Mouse (Mus musculus) kidney, postnatal 10 days (tissue): ENCODE measurements around the gene Borcs7.

Source experiments
- DNase-seq: peaks from one replicate; pipeline ENCODE4 v3.0.0; 2021; ENCODE audit warnings: mixed read lengths

Borcs7 gene

DNA sequence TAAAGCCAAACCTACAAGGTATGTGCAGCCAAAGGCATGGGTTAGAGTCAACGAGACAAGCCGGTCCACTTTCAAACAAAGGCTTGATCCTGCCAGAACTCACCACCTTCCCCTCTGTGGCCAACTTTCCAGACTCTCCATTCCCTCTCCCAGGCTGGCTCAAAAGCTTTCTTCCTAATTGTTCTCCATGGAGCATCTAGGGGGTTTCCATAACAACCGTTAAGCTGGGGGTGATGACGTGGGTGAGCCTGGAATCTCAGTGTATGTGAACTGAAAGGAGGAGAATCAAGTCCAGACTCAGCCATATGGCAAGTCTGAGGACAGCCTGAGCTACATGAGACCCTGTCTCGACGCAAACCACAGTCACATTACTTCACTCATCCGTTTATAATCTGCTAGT is 24.2 kb upstream of the Borcs7 start:
- DNase-seq: no peak

- no peak for DNase-seq
These were observed 22.4 kb upstream of the Borcs7 start for GRCm38 (mm10) chr19:46667300-46667699.

- no peak for DNase-seq
These were observed 21.4 kb upstream of the Borcs7 start for GRCm38 (mm10) chr19:46668263-46668662.

DNA sequence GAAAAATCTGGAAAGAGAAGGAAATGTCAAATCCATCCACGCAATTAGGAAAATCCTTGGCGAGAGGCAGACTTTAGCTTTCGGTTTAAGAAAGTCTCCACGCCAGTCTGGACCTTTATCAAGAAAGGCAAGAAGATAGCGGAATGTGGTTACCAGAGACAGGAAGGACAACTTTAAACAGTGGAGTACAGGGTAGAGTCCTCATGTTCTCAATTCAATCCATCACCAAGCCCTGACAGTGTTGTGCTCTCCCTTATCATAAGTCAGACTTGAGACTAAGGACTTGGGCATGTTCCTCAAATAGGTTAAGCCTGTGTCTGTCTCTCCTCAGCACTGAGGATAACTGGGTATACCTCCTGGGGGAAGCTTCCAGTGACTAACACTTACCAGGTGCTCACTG is 19.9 kb upstream of the Borcs7 start:
- no peak for DNase-seq

GRCm38 (mm10) chr19:46670691-46671090 is 19.0 kb upstream of the Borcs7 start:
- peak; percentile 81 for DNase-seq

GRCm38 (mm10) chr19:46672766-46673418 is 16.8 kb upstream of the Borcs7 start, which contains the start of gene Cyp17a1:
Gene Cyp17a1 (minus strand): TSS chr19:46673172.
- no peak for DNase-seq

DNA sequence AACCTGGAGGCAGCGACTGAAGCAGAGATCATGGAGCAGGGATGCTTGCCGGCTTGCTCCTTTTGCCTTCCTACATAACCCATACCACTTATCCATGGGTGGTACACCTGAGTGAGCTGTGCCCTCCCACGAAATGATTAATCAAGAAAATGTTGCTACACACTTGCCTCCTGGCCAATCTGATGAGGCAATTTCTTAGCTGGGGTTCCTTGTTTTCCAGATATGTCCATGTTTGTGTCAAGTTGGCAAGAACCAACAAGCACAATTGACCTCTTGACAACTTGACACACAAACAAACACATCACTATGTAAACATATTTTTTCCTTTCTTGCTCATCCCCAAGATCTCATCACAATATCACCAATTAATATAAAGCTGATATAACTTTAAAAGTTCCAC is 14.1 kb upstream of the Borcs7 start:
- no peak for DNase-seq

DNA sequence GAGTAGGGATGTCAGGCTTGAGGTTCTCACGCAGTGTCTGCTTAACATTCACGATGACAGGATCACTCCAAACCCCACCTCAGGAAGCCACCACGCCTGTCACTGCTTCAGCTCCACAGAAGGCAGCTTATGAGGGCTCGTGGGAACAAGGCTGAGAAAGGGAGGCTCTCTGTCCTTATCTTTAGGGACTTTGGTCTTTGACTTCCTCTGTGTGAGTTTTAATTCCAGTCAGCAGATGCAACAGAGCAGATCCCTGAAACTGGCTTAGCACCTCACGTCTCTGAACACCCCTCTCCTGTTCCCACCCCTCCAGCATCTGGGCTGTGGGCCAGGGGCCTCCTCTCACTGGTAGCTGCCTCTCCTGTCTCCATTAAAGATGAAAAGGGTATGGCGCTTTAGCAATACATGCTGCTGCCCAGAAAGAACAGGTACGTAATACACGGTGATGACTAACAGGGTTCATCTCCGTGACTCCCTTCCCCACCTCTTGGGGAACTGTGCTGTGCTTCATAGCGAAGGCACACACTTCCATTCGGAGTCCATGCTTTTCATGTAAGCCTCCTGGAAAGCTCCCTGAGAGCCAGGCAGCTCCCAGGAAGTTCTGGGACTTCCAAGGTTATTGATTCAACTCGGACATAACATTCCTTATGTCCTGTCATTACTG is 9.9 kb upstream of the Borcs7 start:
- no peak for DNase-seq

DNA sequence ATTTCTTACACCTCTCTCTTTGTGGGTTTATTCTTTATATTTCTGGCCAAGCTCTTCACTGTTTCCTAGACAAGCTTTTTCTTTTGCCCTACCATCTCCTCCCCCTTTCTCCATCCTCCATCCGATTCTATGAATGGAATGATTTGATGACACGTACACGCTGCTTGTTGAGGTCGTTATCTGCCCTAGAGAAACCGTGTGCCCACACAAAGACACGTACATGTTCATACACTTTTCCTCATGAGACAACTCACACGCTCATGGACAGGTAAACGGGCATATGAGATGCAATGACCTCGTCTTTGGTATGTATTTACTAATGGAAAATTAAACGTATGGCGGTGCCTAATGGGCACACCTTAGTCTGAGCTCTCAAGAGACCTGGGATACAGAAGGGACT is 681 bp downstream of the Borcs7 start:
- DNase-seq: no peak

DNA sequence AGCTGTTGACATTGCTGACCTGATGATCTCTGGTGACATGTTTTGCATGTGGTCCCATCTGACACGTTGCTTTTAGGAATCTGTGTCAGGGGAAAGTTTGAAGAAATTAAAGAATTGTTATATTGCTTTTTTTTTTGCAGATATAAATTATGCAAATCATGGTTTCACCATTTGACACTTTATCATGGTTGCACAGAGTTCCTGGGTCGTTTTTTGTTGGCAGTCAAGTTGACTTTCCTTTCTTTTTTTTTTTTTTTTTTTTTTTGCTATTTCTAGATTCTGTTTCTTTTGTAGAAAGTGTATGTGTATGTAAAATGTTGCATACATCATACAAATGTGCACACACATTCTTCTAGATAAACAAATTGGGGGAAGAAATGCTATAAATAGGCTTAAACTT is 1.4 kb downstream of the Borcs7 start:
- DNase-seq: peak; percentile 6

DNA sequence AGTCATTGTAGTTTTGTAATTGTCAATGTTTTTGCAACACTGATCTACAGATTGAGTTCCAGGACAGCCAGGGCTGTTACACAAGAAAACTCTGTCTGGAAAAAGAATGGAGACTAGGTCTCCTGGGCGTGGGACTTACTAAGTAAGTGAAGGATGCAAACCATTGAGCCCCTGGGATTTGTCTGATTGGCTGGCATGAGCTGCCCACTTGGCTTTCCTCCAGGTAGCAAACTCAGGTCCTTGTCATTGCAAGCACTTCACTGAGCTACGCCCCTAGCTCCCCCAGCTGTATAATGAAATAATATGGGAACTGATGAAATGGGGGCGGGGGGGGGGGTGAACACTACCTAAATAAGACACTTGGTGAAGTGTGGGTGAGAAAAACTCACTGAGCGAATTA is 3.4 kb downstream of the Borcs7 start:
- DNase-seq: peak; percentile 5

DNA sequence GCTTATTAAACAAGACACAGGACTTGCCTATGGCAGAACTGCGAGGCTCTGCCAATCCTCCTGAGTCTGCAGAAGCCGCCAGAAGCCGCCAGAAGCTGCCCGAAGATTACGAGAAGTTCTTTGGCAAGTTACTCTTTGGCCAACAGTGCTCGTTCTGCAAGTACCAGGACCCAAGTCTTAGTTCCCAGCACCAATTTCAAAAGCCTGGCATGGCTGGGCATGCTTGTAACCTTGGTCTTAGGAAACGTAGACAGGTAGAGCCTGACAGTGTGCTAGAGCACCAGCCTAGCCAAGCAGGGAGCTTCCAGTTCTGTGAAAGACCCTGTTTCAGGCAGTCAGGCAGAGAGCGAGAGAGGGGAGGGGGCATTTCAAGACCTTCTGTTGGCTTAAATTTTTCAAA is 6.8 kb downstream of the Borcs7 start:
- DNase-seq: no peak

DNA sequence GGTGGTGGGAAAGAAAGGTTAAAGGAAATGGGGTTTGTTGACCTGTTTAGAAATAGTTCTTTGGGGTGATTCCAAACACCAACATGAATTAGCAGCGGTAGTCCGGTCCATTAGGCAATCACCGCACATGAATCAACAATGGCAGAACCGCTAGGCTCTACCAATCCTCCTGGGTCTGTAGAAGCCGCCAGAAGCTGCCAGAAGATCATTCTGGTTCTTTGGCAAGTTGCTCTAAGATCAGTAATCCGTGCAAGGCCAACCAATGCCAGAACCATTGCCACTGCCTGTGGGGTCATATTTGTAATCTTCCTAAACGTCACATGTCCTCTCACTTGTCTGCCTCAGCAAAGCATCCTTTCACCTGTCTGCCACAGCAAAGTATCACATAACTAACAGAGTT is 7.2 kb downstream of the Borcs7 start:
- no peak for DNase-seq

- DNase-seq: peak; percentile 4
These were observed 8.3 kb downstream of the Borcs7 start for GRCm38 (mm10) chr19:46697840-46698517.

DNA sequence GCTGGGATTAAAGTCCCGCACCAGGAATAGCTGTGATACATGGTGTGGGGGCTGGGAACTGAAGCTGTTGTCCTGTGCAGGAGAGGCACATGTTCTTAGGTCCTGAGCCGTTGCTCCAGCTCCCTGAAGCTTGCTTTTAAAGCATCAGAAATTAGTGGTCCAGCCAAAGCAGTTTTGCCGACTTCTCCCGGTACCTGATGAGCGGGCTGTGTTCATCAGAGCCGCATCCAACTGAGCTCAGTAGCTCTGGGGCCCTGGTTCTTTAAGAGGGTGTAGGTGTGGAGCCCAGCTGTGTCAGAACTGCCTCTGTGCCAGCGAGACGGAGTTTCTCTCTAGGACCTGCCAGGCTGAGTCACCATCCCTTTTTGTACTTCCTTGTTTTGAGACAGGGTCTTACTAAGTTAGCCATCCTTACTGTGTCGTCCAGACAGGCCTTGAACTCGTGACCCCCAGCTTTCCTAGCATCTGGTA is 9.3 kb downstream of the Borcs7 start:
- peak; percentile 5 for DNase-seq

GRCm38 (mm10) chr19:46701156-46701555 is 11.4 kb downstream of the Borcs7 start:
- no peak for DNase-seq

DNA sequence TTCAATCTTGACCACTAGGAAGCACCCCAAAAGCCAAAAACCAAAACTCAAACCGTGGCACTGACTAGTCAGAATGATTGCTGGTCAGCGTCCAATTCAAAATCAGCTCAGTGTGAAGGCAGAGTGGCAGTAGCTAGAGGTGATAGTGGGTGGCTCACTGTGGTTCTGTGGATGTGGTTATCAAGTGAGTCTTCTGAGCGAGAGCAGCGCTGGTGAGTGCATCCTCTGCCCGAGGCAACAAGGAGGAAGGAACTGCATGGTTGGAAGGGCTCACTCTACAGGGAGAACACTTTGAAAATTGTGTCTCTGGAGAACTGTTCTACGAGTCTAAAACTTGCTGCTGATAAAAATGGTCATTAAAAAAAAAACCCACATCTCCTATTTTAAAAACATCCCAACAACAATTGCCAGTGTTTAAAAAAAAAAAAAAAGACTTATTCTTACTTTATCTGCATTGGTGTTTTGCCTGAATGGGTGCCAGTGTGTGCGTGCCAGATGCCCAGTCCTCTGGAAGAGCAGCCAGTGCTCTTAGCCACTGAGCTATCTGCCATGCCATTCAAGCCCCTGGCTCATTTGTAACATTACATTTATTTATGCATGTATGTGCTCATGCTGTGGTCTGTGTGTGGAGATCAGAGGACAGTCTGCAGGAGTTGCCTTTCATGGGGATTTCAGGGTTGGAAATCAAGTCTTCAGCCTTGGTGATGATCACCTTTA is 16.2 kb downstream of the Borcs7 start:
- no peak for DNase-seq

GRCm38 (mm10) chr19:46706540-46707295 is 17.0 kb downstream of the Borcs7 start:
- no peak for DNase-seq

DNA sequence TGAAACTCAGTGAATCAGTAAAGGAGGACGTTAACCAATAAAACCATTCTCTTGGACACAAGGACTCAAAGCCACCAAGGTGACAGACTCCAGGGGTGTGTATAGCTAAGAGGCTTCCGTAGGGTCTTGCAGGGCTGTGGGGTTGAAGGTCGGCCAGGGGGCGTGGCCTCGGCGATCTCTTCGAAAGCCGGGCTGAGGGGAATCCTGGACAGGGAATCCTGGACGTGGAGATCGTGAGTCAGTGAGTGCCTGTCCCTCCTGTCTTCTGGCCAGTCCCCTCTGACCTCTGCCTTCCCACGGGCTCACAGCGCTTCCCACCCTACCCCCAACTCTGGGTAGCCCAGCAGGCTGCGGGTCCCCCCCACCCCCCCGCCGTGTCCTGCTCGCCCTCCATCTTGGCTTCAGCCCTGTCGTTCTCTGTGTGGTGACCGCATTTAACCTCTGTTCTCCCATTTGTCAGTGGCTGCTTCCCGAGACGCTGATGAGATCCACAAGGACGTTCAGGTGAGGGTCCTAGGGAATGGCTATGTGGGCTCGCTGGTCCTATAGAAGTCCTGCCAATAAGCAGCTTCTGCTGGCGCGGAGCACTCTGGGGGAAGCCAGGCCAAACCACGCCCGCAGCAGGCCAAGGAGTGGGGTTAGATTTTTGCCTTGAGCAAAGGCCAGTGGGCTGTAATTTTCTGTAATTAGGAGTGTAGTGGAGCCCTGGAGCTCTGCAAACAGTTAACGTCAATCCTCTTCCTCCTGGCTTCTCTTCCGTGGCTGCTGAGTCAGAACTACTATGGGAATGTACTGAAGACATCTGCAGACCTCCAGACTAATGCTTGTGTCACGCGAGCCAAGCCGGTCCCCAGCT is 17.8 kb downstream of the Borcs7 start, which contains the start of gene As3mt:
Gene As3mt, plus strand, starts transcription at position 163 of the 856 bp plus-strand sequence.
- DNase-seq: peak; percentile 90

GRCm38 (mm10) chr19:46710614-46711013 is 20.9 kb downstream of the Borcs7 start:
- no peak for DNase-seq

DNA sequence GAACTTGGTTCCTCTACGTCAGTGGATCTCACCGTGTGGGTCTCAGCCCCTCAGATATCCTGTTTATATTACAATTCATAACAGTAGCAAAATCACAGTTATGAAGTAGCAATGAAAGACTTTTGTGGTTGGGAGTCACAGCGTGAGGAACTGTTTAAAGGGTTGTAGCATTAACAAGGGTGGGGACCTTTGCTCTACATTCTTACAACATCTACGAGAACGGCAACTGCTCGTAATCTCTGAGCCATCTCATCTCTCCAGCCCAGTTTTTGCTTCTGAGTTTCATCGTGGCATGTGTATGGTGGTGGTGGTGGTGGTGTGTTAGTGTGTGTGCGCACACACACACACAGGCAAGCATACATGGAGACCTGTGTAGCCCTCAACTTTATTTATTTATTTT is 24.5 kb downstream of the Borcs7 start:
- DNase-seq: no peak
